Mouse (Mus musculus) c-Kit-positive CD71-positive TER-119-negative erythroid progenitor cells, embryonic 14.5 days (primary cell): Measurements from ENCODE around the gene Gm5475.

Source experiments
- DNase-seq: peaks from one replicate; pipeline ENCODE4 v3.0.0-alpha.2; 2013; ENCODE audit warnings: low read depth

Gene Gm5475

DNA sequence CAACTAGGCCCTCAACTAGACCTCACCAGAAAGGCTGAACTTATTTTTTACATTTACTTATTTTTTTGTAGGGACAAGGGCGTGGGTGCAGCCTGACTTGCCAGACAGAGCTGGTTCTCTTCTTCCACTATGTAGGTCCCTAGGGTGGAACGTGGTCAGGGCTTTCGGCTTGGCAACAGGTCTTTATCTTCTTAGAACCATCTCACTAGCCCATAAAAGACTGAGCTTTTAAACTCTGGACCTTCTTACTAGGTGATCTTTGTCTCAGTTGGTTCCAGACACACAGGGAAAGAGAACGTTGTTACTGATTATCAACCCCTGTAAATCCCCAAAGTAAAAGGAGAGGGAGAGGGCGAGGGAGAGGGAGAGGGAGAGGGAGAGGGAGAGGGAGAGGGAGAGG, 8.6 kb upstream of the Gm5475 start:
- no peak for DNase-seq

- DNase-seq: no peak
Measured at GRCm38 (mm10) chr15:100414011-100414410, 7.9 kb upstream of the Gm5475 start.

DNA sequence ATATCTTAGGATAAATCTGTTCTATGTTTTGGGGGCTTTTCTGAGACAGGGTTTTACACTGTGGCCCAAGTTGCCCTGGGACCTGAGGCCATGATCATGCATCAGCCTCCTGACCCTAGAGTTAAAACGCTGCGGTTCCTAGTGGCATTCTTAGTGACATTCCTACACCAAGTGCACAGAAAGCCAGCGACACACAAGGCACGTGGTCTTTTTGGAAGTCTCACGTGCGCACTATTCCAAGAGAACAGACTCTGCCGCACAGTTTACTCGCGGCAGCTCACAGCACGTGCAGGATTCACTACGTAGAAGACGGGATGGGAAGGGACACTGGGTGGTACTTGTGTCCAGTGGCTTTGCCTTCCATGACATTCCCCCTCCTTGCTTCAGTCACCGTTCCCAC, 7.0 kb upstream of the Gm5475 start:
- DNase-seq: no peak

DNA sequence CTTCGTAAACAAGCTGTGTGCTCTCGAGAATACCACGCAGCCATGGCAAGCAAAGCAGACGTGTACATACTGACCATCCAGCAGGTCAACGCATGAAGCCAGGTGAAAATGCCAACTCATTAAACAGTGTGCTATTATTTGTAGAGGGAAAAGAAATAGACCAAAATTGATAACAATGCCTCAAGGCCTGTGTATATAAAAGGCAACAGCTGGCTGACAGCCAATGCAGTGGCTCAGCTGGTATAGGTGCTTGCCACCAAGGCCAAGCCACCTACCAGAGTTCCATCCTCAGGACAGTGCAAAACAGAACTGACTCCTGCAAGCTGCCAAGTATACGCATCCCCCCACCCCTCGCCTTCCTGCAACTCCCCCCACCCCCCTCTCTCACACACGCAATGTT, 6.3 kb upstream of the Gm5475 start:
- DNase-seq: no peak

- DNase-seq: no peak
Measured at GRCm38 (mm10) chr15:100417854-100418450, 4.0 kb upstream of the Gm5475 start.

- no peak for DNase-seq
Measured at GRCm38 (mm10) chr15:100419311-100419710, 2.6 kb upstream of the Gm5475 start.

DNA sequence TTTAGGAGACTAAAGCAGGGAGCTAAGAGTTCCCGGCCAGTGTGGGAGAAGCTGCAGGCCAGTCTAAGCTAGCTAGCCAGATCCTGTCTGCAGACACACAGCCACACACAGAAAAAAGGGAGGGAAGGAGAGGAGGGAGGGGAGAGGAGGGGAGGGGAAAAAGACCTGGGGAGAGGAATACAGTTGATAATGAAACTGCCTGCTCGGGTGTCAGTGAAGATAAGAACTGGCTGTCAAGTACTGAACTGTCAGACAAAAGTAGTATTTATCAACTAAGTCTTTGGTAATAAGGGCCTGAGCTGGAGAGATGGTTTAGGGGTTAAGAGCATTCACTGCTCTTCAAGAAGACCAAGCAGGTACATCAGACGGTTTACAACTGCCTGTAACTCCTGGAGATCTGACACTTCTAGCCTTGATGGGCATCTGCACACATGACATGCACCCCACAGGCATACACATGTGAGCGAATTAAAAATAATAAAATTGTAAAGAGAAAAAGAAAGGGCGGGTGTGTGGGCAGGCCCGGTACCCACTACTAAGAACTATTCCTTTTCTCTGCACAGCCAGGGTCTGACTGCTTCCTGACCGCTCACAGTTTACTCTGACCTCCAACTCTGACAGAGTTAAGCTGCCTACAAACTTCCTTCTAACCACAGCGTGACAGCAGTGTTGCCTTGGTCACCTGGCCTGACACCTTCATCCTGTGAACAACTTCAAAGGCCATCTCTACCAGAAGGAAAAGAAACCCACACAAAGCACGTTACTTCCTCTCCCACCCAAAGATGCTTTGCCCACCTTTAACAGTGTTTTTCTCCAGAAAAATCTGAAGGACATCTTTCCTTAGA, 1.8 kb upstream of the Gm5475 start:
- DNase-seq: peak; percentile 75

- DNase-seq: no peak
Measured at GRCm38 (mm10) chr15:100421059-100421757, 739 bp upstream of the Gm5475 start.

DNA sequence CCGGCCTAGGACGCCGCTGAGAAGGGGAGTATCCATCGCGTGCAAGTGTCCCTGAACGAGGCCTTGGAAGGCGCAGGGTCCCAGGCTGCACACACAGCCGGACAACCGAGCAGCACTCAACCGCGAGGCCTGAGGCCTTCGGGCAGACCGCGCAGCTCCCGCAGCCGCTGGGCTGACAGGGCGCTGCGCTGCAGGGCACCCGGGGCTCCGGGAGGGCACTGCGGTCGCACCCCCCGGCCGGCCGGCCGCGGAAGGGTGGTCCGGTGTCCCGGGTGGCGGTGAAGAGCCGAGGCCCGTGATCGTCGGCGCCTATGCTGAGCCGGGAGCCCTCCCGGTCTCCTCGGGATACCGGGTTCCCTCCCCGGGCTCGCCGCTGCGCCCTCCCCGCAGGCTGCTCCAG, 529 bp downstream of the Gm5475 start:
- no peak for DNase-seq

- peak; percentile 87 for DNase-seq
Measured at GRCm38 (mm10) chr15:100422899-100423860, 1.2 kb downstream of the Gm5475 start.

- DNase-seq: no peak
Measured at GRCm38 (mm10) chr15:100423916-100424315, 2.0 kb downstream of the Gm5475 start.

DNA sequence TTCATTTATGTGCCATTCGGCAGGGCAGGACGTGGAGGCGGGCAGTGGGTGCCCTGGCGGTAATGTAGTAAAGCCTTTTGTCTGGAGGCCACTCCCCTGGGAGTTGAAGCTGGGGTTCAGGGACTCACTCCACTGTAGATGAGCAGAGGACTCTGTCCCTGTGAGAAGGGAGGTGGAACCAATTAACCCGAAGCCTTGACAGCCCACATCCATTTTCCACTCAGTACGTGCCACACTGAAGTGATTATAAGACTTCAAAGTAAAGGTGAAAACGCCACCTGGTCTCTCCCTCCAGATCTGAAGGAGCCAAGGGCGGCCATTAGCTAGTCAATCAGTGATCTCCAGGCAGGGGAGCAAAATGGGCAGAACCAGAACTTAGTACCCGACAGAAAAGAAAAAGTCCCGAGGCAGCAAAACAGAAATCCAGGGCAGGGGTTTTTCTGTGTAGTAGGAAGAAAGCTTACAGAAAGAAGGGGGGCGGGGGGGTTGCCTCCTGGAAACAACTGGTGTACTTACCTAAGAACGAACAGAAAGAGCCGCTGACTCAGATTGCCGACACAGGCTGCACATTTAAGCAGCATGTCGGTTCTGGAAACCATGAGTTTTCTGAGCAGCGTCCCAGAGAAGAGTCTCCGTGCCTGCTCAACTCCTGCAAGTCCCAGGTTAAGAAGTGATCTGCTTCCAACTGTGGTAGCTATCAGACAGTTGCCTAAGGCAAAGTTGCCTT, 2.6 kb downstream of the Gm5475 start, which contains the start of gene Slc11a2:
Gene Slc11a2, minus strand, starts transcription at position 677 of the 727 bp plus-strand sequence.
- no peak for DNase-seq

GRCm38 (mm10) chr15:100428296-100428905, 6.5 kb downstream of the Gm5475 start:
- no peak for DNase-seq

DNA sequence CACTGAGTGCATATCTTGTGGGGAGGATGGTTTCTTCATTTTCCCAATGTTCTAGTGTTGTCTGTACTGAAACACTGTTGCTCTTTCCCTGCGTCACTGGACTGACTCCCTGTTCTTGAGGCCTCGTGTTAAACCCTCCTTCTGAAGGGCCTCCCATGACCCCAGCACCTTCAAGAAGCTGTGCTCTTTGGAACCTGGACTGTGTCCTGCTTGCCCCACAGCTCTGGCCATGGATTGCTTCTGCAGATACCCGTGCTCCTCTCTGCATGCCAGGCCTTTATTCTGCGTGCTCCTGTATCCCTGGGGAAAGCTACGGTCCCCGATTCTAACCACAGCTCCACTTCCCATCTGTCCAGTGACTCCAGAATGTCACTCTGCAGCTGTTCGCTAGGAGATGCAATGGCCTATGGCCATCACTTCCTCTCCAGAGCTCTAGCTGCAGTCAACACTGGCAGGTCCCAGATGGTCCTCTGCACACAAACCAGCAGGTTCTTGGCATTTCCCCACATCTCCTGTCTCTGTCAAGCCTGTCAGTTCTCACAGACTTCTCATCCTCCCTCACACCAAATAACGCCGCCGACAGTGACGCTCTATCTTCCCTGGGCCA, 8.1 kb downstream of the Gm5475 start:
- no peak for DNase-seq

- peak; percentile 39 for DNase-seq
Measured at GRCm38 (mm10) chr15:100433234-100433633, 11.3 kb downstream of the Gm5475 start.

DNA sequence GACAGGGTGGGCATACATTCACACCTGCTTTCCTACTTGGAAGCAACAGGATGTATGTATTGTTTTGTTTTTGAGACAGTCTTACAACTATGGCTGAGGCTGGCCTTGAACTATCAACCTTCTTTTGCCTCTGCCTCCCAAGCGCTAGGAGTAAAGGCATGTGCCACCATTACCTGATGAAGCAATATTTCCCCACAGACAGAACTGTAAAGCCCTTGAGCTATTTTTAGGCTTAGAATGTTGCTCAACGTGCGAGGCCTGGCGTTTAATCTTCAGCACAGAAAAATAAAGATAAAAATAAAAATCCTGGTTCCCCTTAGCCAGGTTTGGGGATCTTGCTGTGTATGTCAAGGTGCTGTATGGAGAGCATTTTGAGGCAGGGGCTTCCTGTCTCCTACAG, 14.2 kb downstream of the Gm5475 start:
- no peak for DNase-seq

DNA sequence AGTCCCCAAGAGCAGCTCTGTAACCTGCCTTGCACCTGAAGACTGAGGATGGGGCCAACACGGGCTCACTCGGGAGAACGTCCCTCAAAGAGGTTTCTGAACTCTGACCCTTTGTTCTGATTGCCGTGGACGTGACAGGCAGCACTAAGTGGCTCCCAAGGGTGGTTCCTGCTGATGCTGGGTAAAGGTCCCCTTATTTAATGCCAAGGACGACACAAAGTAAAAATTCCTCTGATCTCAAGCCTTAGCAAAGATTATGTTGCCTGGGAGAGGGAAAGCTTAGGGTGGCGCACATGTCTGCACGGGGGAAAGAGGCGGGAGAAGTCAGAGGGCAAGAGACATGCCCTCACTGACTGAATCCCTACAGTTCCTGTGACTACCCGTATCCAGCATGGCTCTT, 14.6 kb downstream of the Gm5475 start:
- no peak for DNase-seq

DNA sequence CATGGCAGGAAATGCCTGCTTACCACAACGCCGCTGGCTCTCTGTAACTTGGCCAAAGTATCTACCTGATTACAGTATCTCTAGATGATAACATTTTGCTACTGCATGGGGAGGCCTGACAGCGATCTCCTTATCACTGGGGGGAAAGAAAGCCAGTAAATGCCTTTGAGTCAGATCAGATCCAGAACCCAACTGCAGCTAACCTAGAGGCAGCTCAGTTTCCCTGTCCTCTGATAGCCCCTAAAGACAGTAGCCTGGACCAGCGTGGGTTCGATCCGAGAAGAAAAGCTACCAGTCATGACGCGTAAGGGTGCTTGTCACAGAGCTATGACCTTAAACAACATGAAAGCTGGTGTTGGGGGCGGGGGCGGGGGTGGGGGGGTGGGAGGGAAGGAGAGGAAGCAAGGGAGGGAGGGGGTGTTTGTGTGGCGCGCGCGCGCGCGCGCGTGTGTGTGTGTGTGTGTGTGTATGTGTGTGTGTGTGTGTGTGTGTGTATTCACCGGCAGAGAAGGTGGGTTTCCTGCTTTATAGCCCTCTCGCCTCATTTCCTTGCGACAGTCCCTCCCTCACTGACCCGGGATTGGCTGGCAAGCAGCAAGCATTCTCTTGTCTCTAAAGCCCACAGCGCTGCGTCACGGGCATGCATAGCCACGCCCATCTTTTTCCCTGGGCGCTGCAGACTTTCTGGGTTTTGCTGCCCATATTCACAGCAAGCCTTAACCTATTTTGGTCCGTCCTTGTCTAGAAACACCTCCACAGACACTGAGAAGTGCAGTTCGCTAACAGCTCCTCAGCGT, 21.4 kb downstream of the Gm5475 start:
- peak; percentile 80 for DNase-seq

- DNase-seq: no peak
Measured at GRCm38 (mm10) chr15:100446887-100447286, 24.9 kb downstream of the Gm5475 start.
